Mouse (Mus musculus) neural tube, embryonic 12.5 days (tissue): ENCODE data around the gene Speer2. TPM values are rescaled to one million over a fixed set of nuclear protein-coding genes. Genes with fewer than 3 reads are reported as not detected.

Source experiments
- ATAC-seq: fragments of 200-750 bp; cut with Nextera tagmentation; 2 replicates; pipeline ENCODE4 v1.8.0; 2017; ENCODE audit warnings: low read depth, mild to moderate bottlenecking, moderate TSS enrichment, moderate library complexity; ENCODE audit not compliant: low FRiP score
- H3K27ac ChIP-seq: fragments of 300-500 bp; sonication (generic); 2 replicates; pipeline ENCODE4 v1.5.1; 2016
- H3K27me3 ChIP-seq: fragments of 300-500 bp; sonication (generic); replicated peaks from 2 replicates; pipeline ENCODE4 v1.6.1; 2016; ENCODE audit warnings: mild to moderate bottlenecking
- H3K36me3 ChIP-seq: fragments of 300-500 bp; sonication (generic); 2 replicates; pipeline ENCODE4 v1.6.1; 2016; ENCODE audit warnings: mild to moderate bottlenecking
- H3K4me1 ChIP-seq: fragments of 300-500 bp; sonication (generic); 2 replicates; pipeline ENCODE4 v1.6.1; 2016
- H3K4me2 ChIP-seq: fragments of 300-500 bp; sonication (generic); replicated peaks from 2 replicates; pipeline ENCODE4 v1.6.1; 2016; ENCODE audit warnings: mild to moderate bottlenecking
- H3K4me3 ChIP-seq: fragments of 300-500 bp; sonication (generic); 2 replicates; pipeline ENCODE4 v1.5.1; 2016
- H3K9ac ChIP-seq: fragments of 300-500 bp; sonication (generic); 2 replicates; pipeline ENCODE4 v1.6.1; 2016; ENCODE audit warnings: mild to moderate bottlenecking
- H3K9me3 ChIP-seq: fragments of 300-500 bp; sonication (generic); 2 replicates; pipeline ENCODE4 v1.6.1; 2016; ENCODE audit warnings: mild to moderate bottlenecking
- WGBS: fragments of 180-500 bp; shearing (Covaris S2); methylation state at CpG from one replicate; pipeline ENCODE4 v1.1.7; 2016; 5-methylcytosine and 5-hydroxymethylcytosine counted together
- polyA plus RNA-seq: library from polyadenylated mRNA; unstranded; fragments of >200 nt; fragmentation: Nextera tagmentation; extraction: Ambion mirVana; gene quantifications from 2 replicates; pipeline ENCODE4 v1.2.1, GENCODE M21; 2016

Gene Speer2
- not detected in 2 replicates for polyA plus RNA-seq

DNA sequence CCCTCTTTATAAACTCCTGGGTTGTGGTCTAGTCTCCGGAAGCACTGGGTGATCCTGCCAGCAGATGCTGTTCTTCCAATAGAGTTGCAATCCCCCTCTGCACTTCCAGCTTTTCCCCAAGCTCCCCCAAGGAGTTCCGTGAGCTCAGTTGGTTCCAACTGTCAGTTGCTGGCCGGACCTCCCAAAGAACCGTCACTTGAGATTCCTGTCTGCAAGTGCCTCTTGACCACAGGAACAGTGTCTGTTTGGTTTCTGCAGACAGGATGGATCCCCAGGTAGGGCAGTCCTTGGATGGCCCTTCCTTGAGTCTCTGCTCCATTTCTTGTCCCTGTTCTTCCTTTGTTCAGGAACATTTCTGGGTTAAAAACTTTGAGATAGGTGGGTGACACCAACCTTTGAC is at the start of gene Speer2:
TSS of gene Speer2 (minus strand) at position 101 of the 400 bp plus-strand sequence.
- H3K9ac ChIP-seq, result no peak within 1 kb of the TSS
- WGBS, result 100% methylated on average over 4 of the region's 4 CpGs

DNA sequence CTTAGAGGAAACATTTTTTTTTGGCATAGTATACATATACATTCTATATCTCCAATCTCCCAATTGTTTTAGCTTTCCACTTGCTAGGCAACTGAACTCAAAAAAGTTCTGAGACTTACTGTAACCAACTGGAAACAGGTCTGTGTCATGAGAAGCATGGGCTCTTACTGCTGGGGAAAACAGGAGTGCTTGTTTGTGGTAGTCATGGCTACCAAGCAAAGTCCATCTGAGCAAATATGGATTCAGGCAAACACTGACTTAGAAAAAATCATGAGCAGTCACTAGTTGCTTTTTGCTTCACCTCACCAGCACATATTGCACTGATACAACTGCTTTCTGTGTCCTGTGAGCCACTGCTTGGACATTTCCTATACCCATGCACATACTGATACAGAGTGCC is 40.8 kb upstream of the Speer2 start:
- no peaks in the 10 kb centered on the region for H3K4me1 ChIP-seq
- no peak overlapping the region for H3K9ac ChIP-seq
- no peaks in the 10 kb centered on the region for H3K9me3 ChIP-seq
- H3K27me3 ChIP-seq, result no peaks in the 10 kb centered on the region
- no peak overlapping the region for H3K4me3 ChIP-seq
- H3K36me3 ChIP-seq, result no peaks in the 10 kb centered on the region
- no peak overlapping the region for H3K4me2 ChIP-seq
- ATAC-seq, result no peak
- no peak overlapping the region for H3K27ac ChIP-seq

More for the DNA sequence above, at the start of gene Speer2:
- no peak for ATAC-seq
- Histone ChIP-seq H3K27me3 (no peaks in the 10 kb centered on the region), H3K9me3 (no peaks in the 10 kb centered on the region), H3K4me1 (no peaks in the 10 kb centered on the region), H3K27ac (no peak within 1 kb of the TSS), H3K4me3 (no peak within 1 kb of the TSS), H3K4me2 (no peak within 1 kb of the TSS), H3K36me3 (no peaks in the 10 kb centered on the region)

DNA sequence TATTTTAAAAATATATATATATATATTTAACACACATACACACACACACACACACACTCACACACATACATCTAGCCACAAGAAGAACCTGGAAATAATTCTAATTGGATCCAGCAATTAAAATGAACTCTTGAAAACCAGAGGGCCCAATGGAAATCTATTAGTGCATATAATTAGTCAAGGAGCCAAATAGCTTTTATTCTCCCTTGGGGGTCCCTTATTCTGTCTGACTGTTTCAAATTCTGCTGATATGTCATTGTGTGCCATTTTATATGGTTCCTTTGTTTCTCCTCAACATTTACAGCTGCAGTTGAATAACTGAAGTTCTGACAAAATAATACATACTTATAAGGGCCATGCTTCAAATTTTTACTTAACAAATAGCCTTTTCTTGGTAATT is 17.2 kb upstream of the Speer2 start:
- no peaks in the 10 kb centered on the region for H3K27me3 ChIP-seq
- H3K27ac ChIP-seq, result no peak overlapping the region
- no peak overlapping the region for H3K4me3 ChIP-seq
- H3K4me2 ChIP-seq, result no peak overlapping the region
- peak; percentile 44; the same call in 1 of the 2 replicates for ATAC-seq
- H3K9ac ChIP-seq, result no peak overlapping the region
- no peaks in the 10 kb centered on the region for H3K36me3 ChIP-seq
- H3K4me1 ChIP-seq, result no peaks in the 10 kb centered on the region
- no peaks in the 10 kb centered on the region for H3K9me3 ChIP-seq

DNA sequence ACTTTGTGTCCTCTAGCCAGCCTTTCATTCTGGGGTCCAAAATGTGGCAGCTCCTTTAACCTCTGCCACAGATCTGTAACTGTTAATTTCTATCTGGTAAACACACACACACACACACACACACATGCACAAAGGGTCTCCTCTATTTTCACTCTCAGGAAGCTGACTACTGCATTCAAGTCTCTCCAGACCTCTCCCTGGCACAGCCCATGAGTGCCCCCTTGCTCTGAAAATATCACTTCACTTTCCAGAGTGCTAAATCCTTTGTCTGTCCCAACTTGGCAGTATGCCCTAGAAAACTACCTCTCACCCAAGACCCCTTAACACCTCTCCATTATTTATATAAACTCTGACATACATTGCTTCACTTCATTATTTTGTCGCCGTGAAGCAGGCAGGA is 26.9 kb downstream of the Speer2 start:
- no peak overlapping the region for H3K27ac ChIP-seq
- no peaks in the 10 kb centered on the region for H3K36me3 ChIP-seq
- H3K9ac ChIP-seq, result no peak overlapping the region
- ATAC-seq, result no peak
- no peaks in the 10 kb centered on the region for H3K27me3 ChIP-seq
- WGBS, result 77% methylated on average over 2 of the region's 2 CpGs
- no peak overlapping the region for H3K4me3 ChIP-seq
- no peaks in the 10 kb centered on the region for H3K4me1 ChIP-seq
- H3K9me3 ChIP-seq, result no peaks in the 10 kb centered on the region
- no peak overlapping the region for H3K4me2 ChIP-seq

DNA sequence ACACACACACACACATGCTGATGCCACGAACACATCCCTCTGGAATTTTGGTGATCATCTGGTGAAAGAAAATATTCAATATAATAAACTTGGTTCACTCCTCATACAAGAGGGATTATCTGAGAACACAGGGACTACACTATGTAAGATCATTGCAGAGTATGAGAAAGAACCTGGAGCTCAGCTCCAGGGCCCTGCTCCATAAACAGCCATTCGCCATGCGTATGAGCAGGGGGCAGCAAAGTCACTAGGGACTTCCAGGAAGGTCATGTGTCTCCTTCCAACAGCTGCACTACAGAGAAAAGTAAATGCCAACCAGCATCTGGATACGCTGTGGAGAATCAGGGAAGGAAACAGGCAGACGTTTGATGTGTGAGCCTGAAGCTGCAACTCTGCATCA is 49.9 kb downstream of the Speer2 start:
- WGBS, result 75% methylated on average over 5 of the region's 5 CpGs
- no peak overlapping the region for H3K27ac ChIP-seq
- H3K27me3 ChIP-seq, result no peaks in the 10 kb centered on the region
- no peak for ATAC-seq
- H3K4me3 ChIP-seq, result no peak overlapping the region
- no peak overlapping the region for H3K4me2 ChIP-seq
- H3K4me1 ChIP-seq, result no peaks in the 10 kb centered on the region
- H3K9me3 ChIP-seq, result no peaks in the 10 kb centered on the region
- H3K36me3 ChIP-seq, result no peaks in the 10 kb centered on the region
- H3K9ac ChIP-seq, result no peak overlapping the region
